Mouse (Mus musculus) heart, postnatal 14 days (tissue): ENCODE data around the gene Ppm1h. TPM values are rescaled to one million over a fixed set of nuclear protein-coding genes. Genes with fewer than 3 reads are reported as not detected.
"Not testable (repeated sequence)": the region's sequence is repeated elsewhere in the genome, so short reads cannot be mapped to it uniquely, and the experiment has no call there.

Source experiments
- DNase-seq, 2 experiments: peaks; one replicate each; pipeline ENCODE4 v3.0.0; 2021 to 2022
- intact Hi-C: fragments of 180-260 bp; cut with DNase I; formaldehyde crosslinking; loops from one replicate; pipeline ENCODE4 v1.15.1; 2025
- total RNA-seq, 2 experiments: library from RNA; stranded (reverse); gene quantifications; 2 replicates each; pipeline ENCODE4 v1.2.3; 2021

Ppm1h gene
- total RNA-seq, 2 experiments from 2014 or later, result 8.3 to 9.5 TPM

DNA sequence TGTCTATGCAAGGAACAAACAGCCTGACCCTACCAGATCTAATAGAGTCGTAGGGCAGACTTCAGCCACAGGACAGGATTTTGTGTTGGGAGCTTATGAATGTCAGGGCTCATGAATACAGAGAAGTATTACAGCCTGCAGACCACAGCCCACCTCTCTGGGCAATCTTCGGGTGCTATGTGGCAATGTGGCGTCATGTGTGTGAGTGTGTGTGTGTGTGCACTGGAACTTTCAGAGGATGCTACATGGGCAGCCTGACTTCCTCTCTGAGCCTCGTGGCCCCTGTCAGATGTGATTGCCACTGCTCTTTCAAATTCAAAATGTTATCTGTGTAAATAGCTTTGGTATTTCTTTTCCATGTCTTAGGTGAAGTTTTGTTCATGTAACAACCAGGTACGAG lies 266.3 kb downstream of the Ppm1h start:
- intact Hi-C loops, result no loop called here
- DNase-seq, result no peak

DNA sequence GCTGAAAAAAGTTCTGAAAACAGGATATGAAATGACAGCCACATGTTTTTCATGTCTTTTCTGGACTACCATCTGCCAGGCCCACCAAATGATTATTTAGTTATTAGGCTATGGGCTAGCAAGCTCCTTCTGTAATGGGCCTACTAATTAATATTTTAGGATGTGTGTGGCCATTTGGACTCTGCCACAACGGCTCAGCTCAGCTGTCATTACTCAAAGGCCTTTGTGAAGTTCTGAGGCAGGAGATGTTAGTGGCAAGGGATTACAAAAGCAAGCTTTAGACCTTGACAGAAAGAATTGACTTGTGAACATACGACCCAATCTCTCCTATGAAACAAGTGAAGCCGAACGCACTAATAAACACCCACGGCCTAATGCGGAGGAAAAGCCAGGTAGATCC lies 272.4 kb downstream of the Ppm1h start:
- no peak for DNase-seq
- intact Hi-C loops, result no loop called here

DNA sequence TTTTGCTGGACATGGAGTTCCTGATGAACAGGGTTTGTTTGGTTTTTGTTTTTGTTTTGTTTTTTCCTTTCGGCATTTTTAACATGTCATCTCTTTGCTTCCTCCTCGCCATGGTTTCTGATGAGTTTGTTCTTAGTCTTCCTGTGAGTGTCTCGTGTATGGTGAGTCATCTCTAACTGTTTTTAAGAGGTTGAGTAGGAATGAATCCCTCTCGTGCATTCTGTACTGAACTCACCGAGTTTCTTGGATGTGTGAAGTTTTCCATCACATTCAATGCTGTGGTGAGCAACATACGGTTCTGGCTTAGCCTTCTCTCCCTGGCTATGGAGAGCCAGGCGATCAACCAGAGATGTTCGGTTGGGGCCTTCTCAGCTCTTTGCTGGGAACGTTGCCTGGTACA lies 275.0 kb downstream of the Ppm1h start:
- DNase-seq, result no peak
- intact Hi-C loops, result no loop called here

DNA sequence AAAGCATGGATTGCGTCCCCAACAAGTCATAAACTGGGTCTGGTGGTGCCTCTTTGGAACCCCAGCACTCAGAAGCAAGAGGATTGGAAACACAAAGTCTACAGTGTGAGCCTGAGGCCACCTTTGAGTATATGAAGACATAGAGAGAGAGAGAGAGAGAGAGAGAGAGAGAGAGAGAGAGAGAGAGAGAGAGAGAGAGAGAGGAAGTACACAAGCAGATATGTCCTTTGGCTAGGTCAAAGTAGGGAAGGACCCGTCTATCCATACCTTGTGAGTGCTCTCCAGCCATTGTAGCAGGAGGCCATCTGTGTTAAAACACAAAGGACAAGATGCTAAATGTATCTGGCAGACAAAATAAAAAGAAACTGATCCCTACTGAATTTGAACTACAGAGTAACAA lies 279.4 kb downstream of the Ppm1h start:
- no peak for DNase-seq

DNA sequence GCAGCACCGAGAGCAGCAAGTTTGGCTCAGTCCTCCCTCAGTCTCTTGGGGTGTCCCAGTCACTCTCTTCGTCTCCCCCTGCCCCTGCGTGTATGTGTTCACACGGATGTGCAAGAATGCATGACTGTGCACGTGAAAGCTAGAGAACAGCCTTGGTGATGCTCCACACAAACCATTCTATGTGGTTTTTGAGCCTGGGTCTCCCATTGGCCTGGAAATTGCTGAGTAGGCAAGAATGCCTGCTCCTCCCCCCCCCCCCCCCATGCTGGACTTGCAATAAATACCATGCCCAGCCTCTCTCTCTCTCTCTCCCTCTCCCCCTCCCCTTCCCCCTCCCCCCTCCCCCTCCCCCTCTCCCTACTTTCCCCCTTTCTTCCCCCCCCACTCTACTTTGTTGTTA lies 280.1 kb downstream of the Ppm1h start:
- intact Hi-C loops, result no loop called here
- DNase-seq, result no peak

More for the DNA sequence above, 279.4 kb downstream of the Ppm1h start:
- intact Hi-C loops, result no loop called here

DNA sequence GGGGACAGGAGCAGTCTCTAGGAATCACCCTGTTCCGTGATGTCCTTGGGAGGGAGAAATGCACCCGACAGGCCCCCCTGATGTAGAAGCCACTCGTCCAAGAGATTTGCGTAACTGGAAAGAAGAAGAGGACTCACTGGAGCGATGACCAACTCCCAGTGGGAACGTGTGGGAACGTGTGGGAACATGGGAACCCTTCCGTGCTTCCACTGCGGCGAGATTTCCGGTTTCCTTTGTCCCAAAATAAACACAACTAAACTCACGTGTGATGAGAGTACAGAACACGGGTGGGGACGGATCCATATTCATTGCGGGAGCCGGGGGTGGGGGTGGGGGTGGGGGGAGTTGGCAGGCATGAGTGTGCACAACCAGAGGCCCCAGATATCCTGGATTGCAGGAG lies 281.7 kb downstream of the Ppm1h start:
- DNase-seq, result peak; percentile 25 to 27
- intact Hi-C loops, result no loop called here

DNA sequence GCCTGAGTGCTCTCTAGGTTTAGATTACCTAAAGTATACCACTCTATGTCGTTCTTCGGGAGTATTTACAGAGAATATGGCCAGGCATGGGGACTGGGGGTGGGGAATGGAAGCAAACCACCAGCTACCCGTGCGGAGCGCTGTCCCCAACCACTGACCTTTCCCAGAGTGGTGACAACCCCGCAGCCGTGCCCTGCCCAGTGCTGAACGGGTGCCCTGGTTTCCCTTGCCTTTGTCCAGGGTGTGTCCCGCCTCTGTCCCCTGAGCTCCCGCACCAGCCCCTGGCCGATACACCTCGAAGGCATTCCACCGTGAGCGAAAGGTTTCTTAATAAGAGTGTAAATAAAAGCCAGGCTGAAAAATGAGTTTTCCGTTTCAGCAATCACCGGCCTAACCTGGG lies 282.2 kb downstream of the Ppm1h start:
- intact Hi-C loops, result no loop called here
- DNase-seq, result no peak

DNA sequence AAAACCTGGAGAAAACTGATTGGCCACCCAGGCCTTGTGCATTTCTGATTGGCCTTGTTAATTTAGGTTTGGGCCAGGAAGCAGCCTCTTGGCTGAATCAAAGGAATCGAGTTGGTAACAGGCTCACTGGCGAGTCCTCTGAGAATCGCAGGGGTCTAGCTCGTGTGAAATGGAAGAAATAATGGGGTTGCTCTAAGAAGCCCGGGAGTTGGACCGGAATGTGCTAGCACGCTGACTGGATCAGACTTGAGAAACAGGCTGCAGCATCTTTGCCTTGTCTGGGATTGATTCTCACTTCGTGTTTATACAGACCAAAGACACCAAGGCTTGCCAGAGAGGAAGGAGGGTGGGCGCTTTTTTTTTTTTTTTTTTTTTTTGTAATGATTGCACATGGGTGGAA lies 282.9 kb downstream of the Ppm1h start:
- intact Hi-C loops, result no loop called here
- DNase-seq, result no peak

DNA sequence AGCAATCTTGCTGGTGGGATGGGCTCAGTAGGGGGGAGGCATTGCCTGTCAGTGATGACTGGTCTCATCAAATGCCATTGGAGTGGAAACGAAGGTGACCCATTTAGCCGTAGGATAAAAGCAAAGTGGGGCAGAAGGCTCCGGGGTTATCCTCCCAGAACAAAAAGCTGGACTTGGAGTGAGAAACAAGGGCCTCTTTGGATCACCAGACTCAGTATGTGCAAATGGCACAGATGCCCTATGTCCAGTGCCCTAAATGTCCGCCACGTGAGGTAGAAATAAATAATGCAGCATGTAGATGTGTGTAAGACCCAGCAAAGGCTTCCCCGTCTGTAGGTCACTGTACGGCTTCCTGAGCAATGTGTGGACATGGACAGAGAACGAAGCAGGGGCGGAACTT lies 284.1 kb downstream of the Ppm1h start:
- no peak for DNase-seq
- intact Hi-C loops, result no loop called here

DNA sequence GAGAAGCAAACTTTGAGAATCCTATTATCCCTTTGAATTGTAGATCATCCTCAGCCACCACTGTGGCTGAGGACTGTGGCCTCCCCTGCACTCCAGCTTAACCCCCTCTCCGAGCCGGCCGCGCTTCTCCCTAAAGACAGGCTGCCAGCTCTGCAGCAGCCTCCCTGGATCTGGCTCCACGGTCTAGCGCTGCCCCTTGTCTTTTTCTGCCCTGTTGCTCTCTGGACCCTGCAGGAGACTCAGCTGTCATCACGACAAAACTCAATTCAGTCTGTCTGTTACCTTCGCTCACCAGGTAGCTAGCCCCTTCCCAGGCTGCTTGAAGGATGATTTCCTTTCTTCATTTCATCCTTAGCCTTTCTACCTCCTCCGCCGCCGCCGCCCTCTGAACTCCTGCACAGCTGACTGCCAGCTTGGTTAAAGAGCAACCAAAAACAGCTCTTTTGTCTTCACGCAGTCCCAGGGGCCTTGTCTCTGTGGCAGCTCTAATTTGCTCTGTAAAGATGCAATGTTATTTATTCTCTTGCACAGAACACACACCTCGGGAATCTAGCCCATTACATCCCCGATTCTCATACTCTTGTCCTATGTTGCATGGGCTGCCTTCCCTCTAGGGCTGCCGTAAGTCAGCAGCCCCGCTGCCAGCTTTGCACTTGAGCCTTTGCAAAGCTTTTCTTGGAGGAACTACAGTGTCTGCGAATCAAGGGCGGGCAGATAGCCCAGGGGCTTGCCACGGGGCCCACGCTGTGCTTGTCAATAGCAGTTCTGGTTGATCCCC lies 285.1 kb downstream of the Ppm1h start:
- intact Hi-C loops, result no loop called here
- DNase-seq, result no peak

DNA sequence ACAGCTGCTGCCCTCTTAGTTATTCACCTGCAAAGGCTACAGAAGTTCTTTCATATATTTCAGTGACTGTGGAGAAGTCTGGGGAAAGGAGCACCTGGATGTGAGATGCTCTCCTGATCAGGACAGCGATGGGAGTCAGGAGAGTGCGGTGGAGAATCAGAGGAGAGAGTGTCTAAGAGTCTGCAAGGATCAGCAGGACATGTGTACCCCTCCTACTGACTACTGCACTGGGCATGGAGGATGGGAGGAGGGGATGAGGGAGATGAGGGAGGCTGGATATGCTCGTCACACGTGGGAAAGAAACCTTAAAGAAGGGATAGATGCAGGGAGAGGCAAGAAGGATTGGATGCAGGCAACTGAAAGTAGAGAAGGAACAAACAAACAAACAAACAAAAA lies 285.7 kb downstream of the Ppm1h start:
- intact Hi-C loops, result no loop called here
- no peak for DNase-seq

DNA sequence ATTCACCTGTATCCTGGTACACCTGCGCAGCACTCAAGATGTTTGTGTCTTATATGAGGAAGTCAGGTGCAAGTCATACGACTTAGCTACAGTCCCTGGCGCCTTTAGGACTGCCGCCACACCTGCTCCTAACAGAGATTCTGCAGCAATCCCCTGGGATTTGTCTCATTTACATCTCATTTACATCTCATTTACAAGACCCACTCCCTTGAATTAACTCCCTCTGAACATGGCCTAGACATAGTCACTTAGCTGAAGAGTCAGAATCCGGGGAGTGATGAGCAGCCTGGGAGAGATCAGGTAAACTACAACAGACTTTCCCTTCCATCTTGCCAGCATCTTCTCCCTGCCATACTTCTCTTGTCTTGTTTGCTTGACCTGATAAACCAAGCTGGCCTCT lies 287.1 kb downstream of the Ppm1h start:
- intact Hi-C loops, DNase-seq: not testable (repeated sequence)

DNA sequence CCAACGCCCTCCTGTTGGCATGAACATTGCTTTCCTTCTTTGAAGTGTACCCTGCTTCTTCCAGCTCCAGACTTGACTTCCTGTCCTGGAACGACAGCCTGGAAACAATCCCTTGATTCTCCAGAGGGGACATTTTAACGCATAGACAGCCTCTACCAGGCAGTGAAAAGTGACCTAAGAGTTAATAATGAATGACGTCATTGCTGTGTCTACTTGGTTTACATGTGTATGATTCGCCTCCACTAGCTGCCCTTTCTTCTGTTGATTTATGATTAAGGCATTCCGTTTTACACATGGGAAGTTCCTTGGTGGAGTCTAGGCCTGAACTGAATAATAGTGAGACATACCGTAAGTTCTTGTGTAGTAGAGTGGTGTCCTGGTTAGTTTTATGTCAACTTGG lies 287.9 kb downstream of the Ppm1h start:
- intact Hi-C loops, result no loop called here

DNA sequence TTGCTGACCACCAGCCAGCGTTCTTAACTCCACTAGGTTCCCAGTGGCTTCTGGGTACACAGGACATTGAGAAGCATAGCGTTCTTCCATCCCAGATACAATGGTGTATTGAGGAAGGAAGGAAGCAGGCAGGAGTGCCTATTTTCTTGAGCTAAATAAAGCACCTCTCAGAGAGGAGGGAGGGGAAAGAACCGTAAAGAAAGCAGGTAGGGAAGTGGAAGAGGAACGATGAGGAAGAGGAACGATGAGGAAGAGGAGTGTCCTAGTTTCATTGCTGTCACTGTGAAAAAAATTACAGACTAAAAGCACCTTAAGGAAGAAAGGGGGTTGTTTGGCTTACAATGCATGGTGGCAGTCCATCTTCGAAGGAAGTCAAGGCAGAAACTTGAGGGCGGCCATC lies 291.6 kb downstream of the Ppm1h start:
- DNase-seq, result no peak
- intact Hi-C loops, result no loop called here

More for the DNA sequence above, 287.9 kb downstream of the Ppm1h start:
- DNase-seq, result no peak

DNA sequence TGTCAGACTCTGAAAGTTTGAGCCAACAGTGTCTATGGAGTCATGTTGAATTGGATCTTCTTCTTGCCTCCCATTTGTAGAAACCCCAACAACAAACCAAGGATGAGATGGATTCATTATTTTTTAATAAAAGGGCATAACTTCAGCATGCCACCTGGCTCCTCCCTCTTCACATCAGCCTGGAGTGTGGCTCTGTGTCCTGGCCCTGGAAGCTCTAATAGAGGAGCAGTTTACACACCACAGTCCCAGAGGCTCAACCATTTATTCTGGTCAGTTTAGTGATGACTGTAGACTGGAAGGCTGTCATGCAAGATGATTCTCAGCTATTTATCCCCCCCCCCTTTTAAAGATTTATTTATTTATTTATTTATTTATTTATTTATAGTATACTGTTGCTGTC lies 294.7 kb downstream of the Ppm1h start:
- DNase-seq, result no peak
- intact Hi-C loops, result no loop called here

DNA sequence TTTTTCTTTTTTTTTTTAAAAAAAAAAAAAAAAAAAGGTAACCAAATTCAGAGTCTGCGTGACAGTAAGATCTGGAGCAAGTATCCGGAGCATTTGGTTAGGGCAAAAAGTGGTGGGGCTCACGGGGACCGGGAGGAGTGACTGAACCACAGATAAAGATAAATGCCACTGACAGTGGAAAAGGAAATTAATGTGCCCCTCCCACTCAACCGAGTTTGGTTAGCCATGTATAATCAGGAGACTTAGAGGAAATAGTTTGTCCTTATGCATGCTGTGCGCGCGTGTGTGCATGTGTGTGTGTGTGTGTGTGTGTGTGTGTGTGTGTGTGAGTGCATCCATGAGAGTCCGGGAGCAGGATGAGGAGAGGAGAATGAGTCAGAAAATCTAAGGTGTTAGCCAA lies 297.5 kb downstream of the Ppm1h start:
- intact Hi-C loops, result no loop called here
- no peak for DNase-seq

DNA sequence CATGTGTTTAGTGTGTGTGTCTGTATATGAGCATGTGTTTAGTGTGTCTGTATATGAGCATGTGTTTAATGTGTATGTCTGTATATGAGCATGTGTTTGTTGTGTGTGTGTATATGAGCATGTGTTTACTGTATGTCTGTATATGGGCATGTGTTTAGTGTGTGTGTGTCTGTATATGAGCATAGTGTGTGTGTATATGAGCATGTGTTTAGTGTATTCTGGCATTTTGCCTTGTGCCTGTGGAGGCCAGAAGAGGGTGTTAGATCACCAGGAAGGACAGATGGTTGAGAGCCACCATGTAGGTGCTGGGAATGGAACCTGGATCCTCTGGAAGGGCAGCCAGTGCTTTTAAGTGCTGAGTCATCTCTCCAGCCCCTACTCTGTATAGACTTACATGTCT lies 300.8 kb downstream of the Ppm1h start:
- no peak for DNase-seq
- intact Hi-C loops, result no loop called here

DNA sequence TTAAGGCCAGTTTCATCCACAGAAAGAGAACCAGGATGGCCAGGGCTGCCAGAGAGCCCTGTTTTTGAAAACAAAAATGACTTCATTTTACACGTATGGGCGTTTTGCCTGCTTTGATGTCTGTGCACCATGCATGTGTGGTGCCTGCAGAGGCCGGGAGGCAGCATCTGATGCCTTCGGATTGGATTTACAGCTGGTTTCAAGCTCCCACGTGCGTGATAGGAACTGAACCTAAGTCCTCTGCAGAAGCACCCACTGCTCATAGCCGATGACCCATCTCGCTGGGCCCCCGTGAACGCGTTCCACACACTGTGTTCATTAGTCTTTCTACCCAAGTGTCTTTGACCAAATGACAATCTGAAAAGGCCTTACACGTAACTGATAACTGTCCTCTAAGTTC lies 301.6 kb downstream of the Ppm1h start:
- intact Hi-C loops, result no loop called here
- DNase-seq, result no peak

DNA sequence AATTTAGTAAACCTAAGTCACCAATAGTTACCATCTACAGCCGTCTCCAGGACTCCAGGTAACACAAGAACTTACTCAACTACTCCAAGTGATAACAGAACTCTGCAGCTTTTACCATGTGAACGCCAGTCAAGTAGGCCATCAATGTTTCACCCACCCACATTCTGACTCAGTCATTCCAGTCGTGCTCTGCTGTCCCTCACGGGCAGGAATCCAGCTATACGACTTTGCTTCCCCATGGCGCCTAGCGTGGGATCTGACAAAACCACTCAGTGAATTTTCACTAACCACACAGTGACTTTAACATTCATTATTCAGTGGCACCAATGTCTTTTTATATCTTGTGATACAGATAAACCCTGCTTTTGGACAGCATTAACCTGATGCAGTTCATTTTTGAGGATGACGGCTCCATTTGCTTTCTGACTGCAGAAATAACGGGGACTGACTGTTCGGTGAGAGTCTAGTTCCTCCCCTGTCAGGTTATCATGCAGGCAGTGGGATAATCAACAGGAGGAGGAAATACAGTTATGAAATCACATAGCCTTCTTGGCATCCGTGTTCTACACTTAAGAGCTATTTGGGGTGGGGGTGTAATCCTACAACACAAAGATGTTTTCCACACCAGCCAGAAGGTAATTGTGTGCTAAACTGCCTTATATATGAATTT lies 304.5 kb downstream of the Ppm1h start:
- intact Hi-C loops, result no loop called here
- no peak for DNase-seq

DNA sequence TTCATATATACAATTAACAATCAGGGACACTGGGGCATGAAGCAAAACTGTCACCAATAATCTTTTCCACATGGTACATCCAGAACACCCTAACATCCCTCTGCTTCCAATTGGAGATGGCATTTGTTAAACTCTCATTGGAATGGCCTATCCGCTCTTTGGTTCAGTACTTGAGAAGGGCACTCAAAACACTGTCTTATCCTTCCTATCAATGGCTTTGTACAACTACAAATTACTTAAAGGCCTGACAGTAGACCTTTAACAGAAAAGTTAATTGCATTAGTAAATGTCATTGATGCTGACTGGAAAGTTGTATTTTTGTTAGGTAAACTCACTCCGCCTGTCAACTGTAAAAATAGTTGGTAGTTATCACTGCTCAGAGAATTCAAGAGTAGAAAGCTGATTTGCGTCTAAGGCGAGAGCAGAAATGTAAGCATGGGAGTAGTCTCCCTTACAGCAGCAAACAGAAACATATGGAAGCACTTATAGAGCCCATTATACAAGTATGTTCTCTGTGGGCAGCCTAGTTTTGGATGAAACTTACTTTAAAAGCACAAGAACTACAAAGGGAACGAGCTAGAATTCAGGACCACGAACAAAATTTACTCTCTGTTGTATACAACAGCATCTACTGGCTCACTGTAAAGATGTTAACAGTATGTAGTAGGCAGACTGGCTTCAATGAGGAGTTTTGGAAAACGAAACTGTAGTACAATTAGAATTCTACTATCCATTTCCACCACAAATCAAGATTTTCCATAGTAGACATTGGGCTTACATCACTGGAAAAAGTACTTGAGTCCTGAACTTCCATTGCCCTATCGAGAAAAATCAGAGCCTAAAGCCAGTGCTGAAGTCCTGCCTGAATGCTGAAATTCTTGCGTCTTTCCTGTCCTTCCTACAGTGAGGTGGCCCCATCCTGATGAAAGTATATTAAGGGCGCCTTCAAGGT lies 305.3 kb downstream of the Ppm1h start:
- intact Hi-C loops, result no loop called here
- DNase-seq, result no peak
